Comparison of ENCODE assay signal across 39 mouse cellular contexts in genomic region chr11:52115479-52115878, GRCm38 (mm10). TPM values are rescaled to one million over a fixed set of nuclear protein-coding genes. Genes with fewer than 3 reads are reported as not detected.
A peak's percentile ranks its signal among the peaks of the same experiment; 100 is the strongest.
DNase-seq lines count a peak whose midpoint lies in the region; ATAC-seq and TF ChIP-seq lines count a peak whose summit lies in the region.
"Had no signal": no experiment of that assay in that cellular context is flagged by ENCODE, and none has a peak within 500 bp of the region (broad histone marks: within the 10 kb centered on the region; RNA-seq: fewer than 3 reads in every experiment).

No protein-coding gene starts in this region.

- H3K4me1 ChIP-seq in MEL (ENCODE audit: control insufficient read depth in 1 of 2, insufficient read depth in 2 of 2, low read length in 2 of 2) = peaks cover 6 to 15% of the 10 kb centered on the region in 2 experiments; a peak in 3 of 4 replicates
- H3K4me1 ChIP-seq in liver, embryonic 16.5 days (ENCODE audit: control insufficient read depth, low read depth, low read length) = peaks cover 18% of the 10 kb centered on the region
- H3K4me1 ChIP-seq: embryonic facial prominence, embryonic 10.5 days; embryonic facial prominence, embryonic 15.5 days; forebrain, embryonic 10.5 days had no signal

- intact Hi-C loops in heart, postnatal 10 days (cut with DNase I) = no loop called here

- TF ChIP-seq EP300 in MEL (IDR thresholded peaks at IDR 0.05; ENCODE audit: low read depth in 1 of 2, low read length in 2 of 2) = peak; percentile 85 to 93

- no peaks in the 10 kb centered on the region for H3K9me3 ChIP-seq in MEL (replicated peaks; ENCODE audit: insufficient read depth, low read length)
- no peaks in the 10 kb centered on the region for H3K9me3 ChIP-seq in liver, embryonic 16.5 days (replicated peaks; ENCODE audit: control insufficient read depth, low read length)
- H3K9me3 ChIP-seq: embryonic facial prominence, embryonic 15.5 days; hindbrain, embryonic 15.5 days had no signal

- no peak for TF ChIP-seq CTCF in MEL (IDR thresholded peaks at IDR 0.05 in 2 of 3, conservative IDR thresholded peaks at IDR 0.05 in 1 of 3; ENCODE audit: control insufficient read depth in 1 of 3, insufficient read depth in 1 of 3, low read depth in 2 of 3, low read length in 3 of 3, poor library complexity in 1 of 3, severe bottlenecking in 1 of 3)

- no peak for TF ChIP-seq POLR2A in MEL (IDR thresholded peaks at IDR 0.05; ENCODE audit: control insufficient read depth in 1 of 2, insufficient read depth in 1 of 2, low read depth in 1 of 2, low read length in 2 of 2, poor library complexity in 1 of 2)

- no peak for TF ChIP-seq RAD21 in MEL (IDR thresholded peaks at IDR 0.05; ENCODE audit: low read depth, low read length)

- H3K27ac ChIP-seq in MEL (ENCODE audit: control insufficient read depth, low read depth, low read length) = 0 out of 2 replicates have a peak overlapping the region, but pooled peaks have one; percentile 5
- H3K27ac ChIP-seq in liver, embryonic 16.5 days (ENCODE audit: low read length) = peak overlapping the region; percentile 56
- H3K27ac ChIP-seq: embryonic facial prominence, embryonic 10.5 days; embryonic facial prominence, embryonic 15.5 days; forebrain, embryonic 10.5 days; hindbrain, embryonic 15.5 days; midbrain, embryonic 12.5 days; neural tube, embryonic 13.5 days had no signal

- ATAC-seq in erythroid progenitor cell, adult 5-6 weeks (replicated peaks; ENCODE audit: low FRiP score, poor library complexity, severe bottlenecking) = peak; percentile 88
- peak; percentile 93 for ATAC-seq in liver, embryonic 16.5 days (ENCODE audit: low read depth)
- ATAC-seq: activated CD4-positive, CD25-positive, alpha-beta regulatory T cell, adult 4 months; CD4-positive, CD25-positive, alpha-beta regulatory T cell, adult 4 months; forebrain, embryonic 16.5 days; inflammation-experienced regulatory T-cells, adult 6 months had no signal

- no peak overlapping the region for H3K9ac ChIP-seq in MEL (ENCODE audit: control insufficient read depth, low read depth, low read length, poor library complexity, severe bottlenecking)
- H3K9ac ChIP-seq in liver, embryonic 16.5 days (ENCODE audit: low read depth, low read length) = no peak overlapping the region
- H3K9ac ChIP-seq: embryonic facial prominence, embryonic 15.5 days; hindbrain, embryonic 15.5 days; lung, embryonic 14.5 days; midbrain, embryonic 12.5 days; neural tube, embryonic 13.5 days had no signal

- WGBS in liver, embryonic 16.5 days (ENCODE audit: insufficient replicate concordance) = 35% methylated on average over 3 of the region's 3 CpGs

- H3K4me2 ChIP-seq in liver, embryonic 16.5 days (ENCODE audit: low read depth, low read length) = peak overlapping the region; percentile 35; the same call in 1 of the 2 replicates
- H3K4me2 ChIP-seq: embryonic facial prominence, embryonic 15.5 days; heart, embryonic 11.5 days; hindbrain, embryonic 15.5 days; lung, embryonic 14.5 days; midbrain, embryonic 12.5 days; neural tube, embryonic 13.5 days had no signal

- peaks cover 25 to 55% of the 10 kb centered on the region in 2 experiments for H3K36me3 ChIP-seq in MEL (ENCODE audit: control insufficient read depth in 1 of 2, insufficient read depth in 2 of 2, low read length in 2 of 2)
- peaks cover 47% of the 10 kb centered on the region for H3K36me3 ChIP-seq in liver, embryonic 16.5 days (ENCODE audit: control insufficient read depth, insufficient read depth)

- H3K79me2 ChIP-seq in MEL (ENCODE audit: control insufficient read depth, insufficient read depth, low read length, poor library complexity) = peaks cover 34% of the 10 kb centered on the region

- no peak overlapping the region for H3K4me3 ChIP-seq in MEL (ENCODE audit: control insufficient read depth in 1 of 2, insufficient read depth in 1 of 2, low read depth in 2 of 2, low read length in 2 of 2)
- H3K4me3 ChIP-seq in liver, embryonic 16.5 days (ENCODE audit: low read depth, low read length) = 0 out of 2 replicates have a peak overlapping the region, but pooled peaks have one; percentile 11
- H3K4me3 ChIP-seq: embryonic facial prominence, embryonic 10.5 days; embryonic facial prominence, embryonic 15.5 days; forebrain, embryonic 10.5 days; hindbrain, embryonic 15.5 days; midbrain, embryonic 12.5 days; neural tube, embryonic 13.5 days had no signal

- H3K27me3 ChIP-seq in MEL (ENCODE audit: control insufficient read depth in 1 of 2, insufficient read depth in 2 of 2, low read length in 2 of 2) = no peaks in the 10 kb centered on the region
- no peaks in the 10 kb centered on the region for H3K27me3 ChIP-seq in liver, embryonic 16.5 days (ENCODE audit: control insufficient read depth, insufficient read depth, low read depth, low read length)
- H3K27me3 ChIP-seq: embryonic facial prominence, embryonic 15.5 days; hindbrain, embryonic 15.5 days; midbrain, embryonic 12.5 days; neural tube, embryonic 13.5 days had no signal

- peak; percentile 68 for DNase-seq in MEL (ENCODE audit: low read depth, low spot score)
- peak; percentile 64 for DNase-seq in c-Kit-positive CD71-positive TER-119-negative erythroid progenitor cells, embryonic 14.5 days (ENCODE audit: low read depth)
- DNase-seq in heart, postnatal 10 days = no peak
- DNase-seq in layer of hippocampus, adult 8-10 months (ENCODE audit: low spot score in 2 of 2) = no peak
- no peak for DNase-seq in right cerebral cortex, postnatal 10 days (ENCODE audit: low spot score in 2 of 2)
- DNase-seq in thymus, postnatal 14 days = no peak
- DNase-seq: adrenal gland, adult 2 months; adrenal gland, postnatal 36 days; cerebellum, adult 18-20 months; cerebellum, postnatal 10 days; gastrocnemius, postnatal 14 days; kidney, adult 2 months; kidney, postnatal 36 days; layer of hippocampus, postnatal 36 days; left cerebral cortex, postnatal 4 days; lung, embryonic 14.5 days; lung, postnatal 14 days; right cerebral cortex, postnatal 14 days had no signal

TF ChIP-seq in MEL, 35 proteins besides CTCF, POLR2A, EP300 and RAD21:
- TF ChIP-seq ELF1 (IDR thresholded peaks at IDR 0.05; ENCODE audit: low read depth, low read length) (no peak), RCOR1 (IDR thresholded peaks at IDR 0.05; ENCODE audit: low read depth, low read length) (peak; percentile 96), SIN3A (IDR thresholded peaks at IDR 0.05; ENCODE audit: low read length) (peak; percentile 66), UBTF (IDR thresholded peaks at IDR 0.05; ENCODE audit: borderline replicate concordance, insufficient read depth, low read depth, low read length) (no peak), BHLHE40 (IDR thresholded peaks at IDR 0.05; ENCODE audit: borderline replicate concordance, low read depth, low read length) (no peak), MXI1 (IDR thresholded peaks at IDR 0.05; ENCODE audit: low read depth, low read length) (peak; percentile 63; the same call in 1 of the 2 replicates), MEF2A (IDR thresholded peaks at IDR 0.05; ENCODE audit: extremely low read depth, insufficient replicate concordance, low read depth, low read length, poor library complexity, severe bottlenecking) (peak; percentile 50; the same call in 1 of the 2 replicates), ZMIZ1 (IDR thresholded peaks at IDR 0.05; ENCODE audit: low read depth, low read length) (no peak), ETS1 (IDR thresholded peaks at IDR 0.05; ENCODE audit: low read depth, low read length) (peak; percentile 89), SMC3 (IDR thresholded peaks at IDR 0.05; ENCODE audit: low read depth, low read length) (no peak), TCF12 (IDR thresholded peaks at IDR 0.05; ENCODE audit: low read depth, low read length) (peak; percentile 95), TAL1 (IDR thresholded peaks at IDR 0.05; ENCODE audit: low read length) (peak; percentile 71), NRF1 (IDR thresholded peaks at IDR 0.05; ENCODE audit: insufficient read depth, low read depth, low read length, poor library complexity, severe bottlenecking) (no peak), MYB (IDR thresholded peaks at IDR 0.05; ENCODE audit: low read depth, low read length) (peak; percentile 64; the same call in 1 of the 2 replicates), ZKSCAN1 (IDR thresholded peaks at IDR 0.05; ENCODE audit: low read depth, low read length) (no peak), POLR2AphosphoS2 (IDR thresholded peaks at IDR 0.05; ENCODE audit: low read length) (peak; percentile 46; the same call in 1 of the 2 replicates), CHD2 (IDR thresholded peaks at IDR 0.05; ENCODE audit: low read length) (no peak), GATA1 (IDR thresholded peaks at IDR 0.05; ENCODE audit: low read depth, low read length) (peak; percentile 80)

RNA-seq across cellular contexts. Expression of gene Ppp2ca, which starts 17.0 kb away (rescaled TPM):
- total RNA-seq in MEL (2012; rRNA removed) = 78.2 and 89.5 TPM in 2 replicates
- polyA plus RNA-seq in MEL (2012; ENCODE audit: insufficient read depth in 1 of 2, insufficient read length in 2 of 2, low read depth in 1 of 2, low replicate concordance in 2 of 2, missing spikeins in 1 of 2) = 100 to 1,000 TPM; 102 to 113 TPM
- total RNA-seq in erythroid progenitor cell, adult 5-6 weeks (2015; ENCODE audit: low replicate concordance) = 52.6 and 69.2 TPM in 2 replicates
- total RNA-seq in erythroid progenitor cell, adult 5-6 weeks (2017; ENCODE audit: low replicate concordance) = 68.0 and 82.9 TPM in 2 replicates
- polyA plus RNA-seq in liver, embryonic 16.5 days (2015; fragmentation: Nextera tagmentation; extraction: Ambion mirVana) = 26.5 and 26.9 TPM in 2 replicates
- total RNA-seq in heart, postnatal 10 days (2021) = 10 to 100 TPM; 74.3 to 75.9 TPM
- 100 to 1,000 TPM; 102 to 118 (median 110) TPM for total RNA-seq in layer of hippocampus, adult 8-10 months (2022)

RNA-seq across cellular contexts. Expression of gene Olfr1373, which starts 29.8 kb away (rescaled TPM):
- total RNA-seq in MEL (2012; rRNA removed) = not detected in 2 replicates
- not detected for polyA plus RNA-seq in MEL (2012; ENCODE audit: insufficient read depth in 1 of 2, insufficient read length in 2 of 2, low read depth in 1 of 2, low replicate concordance in 2 of 2, missing spikeins in 1 of 2)
- total RNA-seq in erythroid progenitor cell, adult 5-6 weeks (2015; ENCODE audit: low replicate concordance) = not detected in 2 replicates
- total RNA-seq in erythroid progenitor cell, adult 5-6 weeks (2017; ENCODE audit: low replicate concordance) = not detected in 2 replicates
- polyA plus RNA-seq in liver, embryonic 16.5 days (2015; fragmentation: Nextera tagmentation; extraction: Ambion mirVana) = not detected in 2 replicates
- not detected for total RNA-seq in heart, postnatal 10 days (2021)
- not detected for total RNA-seq in layer of hippocampus, adult 8-10 months (2022)
- total RNA-seq: adrenal gland, adult 2 months; adrenal gland, postnatal 36 days; gastrocnemius, postnatal 14 days; granulocyte monocyte progenitor cell, adult 5-6 weeks; hematopoietic stem cell, adult 5-6 weeks; layer of hippocampus, postnatal 36 days; left cerebral cortex, postnatal 4 days had no signal
- polyA plus RNA-seq: activated CD4-positive, CD25-positive, alpha-beta regulatory T cell, adult 4 months; adrenal gland, adult 2 months; CD4-positive, CD25-positive, alpha-beta regulatory T cell, adult 4 months; embryonic facial prominence, embryonic 10.5 days; embryonic facial prominence, embryonic 15.5 days; forebrain, embryonic 10.5 days; forebrain, embryonic 16.5 days; heart, embryonic 11.5 days; heart, embryonic 16.5 days; hindbrain, embryonic 15.5 days; inflammation-experienced regulatory T-cells, adult 6 months; kidney, adult 2 months; kidney, embryonic 16.5 days; limb, embryonic 14.5 days; lung, embryonic 14.5 days; midbrain, embryonic 12.5 days; neural tube, embryonic 13.5 days; small intestine, adult 2 months; stomach, embryonic 14.5 days; thymus, postnatal 0 days had no signal

Comparison
In these comparisons a context has a peak if more than half of its experiments do, and no peak if none do; other contexts are left out.
1. DNase-seq: peak in MEL (single experiment) and c-Kit-positive CD71-positive TER-119-negative erythroid progenitor cells, embryonic 14.5 days (single experiment); none in heart, postnatal 10 days (0 of 2), layer of hippocampus, adult 8-10 months (0 of 2), right cerebral cortex, postnatal 10 days (0 of 2) and thymus, postnatal 14 days (single experiment).